Mouse (Mus musculus) liver, embryonic 15.5 days (tissue): ENCODE results near the gene Tmc7. TPM values are rescaled to one million over a fixed set of nuclear protein-coding genes. Genes with fewer than 3 reads are reported as not detected.

Source experiments
- ATAC-seq: fragments of 200-750 bp; cut with Nextera tagmentation; 2 replicates; pipeline ENCODE4 v1.8.0; 2017; ENCODE audit warnings: moderate number of reproducible peaks, mild to moderate bottlenecking, moderate library complexity; ENCODE audit not compliant: insufficient read depth
- H3K27ac ChIP-seq: fragments of 300-500 bp; sonication (generic); replicated peaks from 2 replicates; pipeline ENCODE4 v1.5.1; 2015; ENCODE audit warnings: mild to moderate bottlenecking, inconsistent platforms
- H3K27me3 ChIP-seq: fragments of 300-500 bp; sonication (generic); 2 replicates; pipeline ENCODE4 v1.6.1; 2015; ENCODE audit warnings: mild to moderate bottlenecking, inconsistent platforms
- H3K36me3 ChIP-seq: fragments of 300-500 bp; sonication (generic); replicated peaks from 2 replicates; pipeline ENCODE4 v1.6.1; 2015; ENCODE audit warnings: moderate library complexity, mild to moderate bottlenecking, inconsistent platforms
- H3K4me1 ChIP-seq: fragments of 300-500 bp; sonication (generic); replicated peaks from 2 replicates; pipeline ENCODE4 v1.6.1; 2015; ENCODE audit warnings: inconsistent platforms
- H3K4me2 ChIP-seq: fragments of 300-500 bp; sonication (generic); 2 replicates; pipeline ENCODE4 v1.6.1; 2015; ENCODE audit warnings: moderate library complexity, mild to moderate bottlenecking, inconsistent platforms
- H3K4me3 ChIP-seq: fragments of 300-500 bp; sonication (generic); replicated peaks from 2 replicates; pipeline ENCODE4 v1.5.1; 2015; ENCODE audit warnings: mild to moderate bottlenecking, inconsistent platforms
- H3K9ac ChIP-seq: fragments of 300-500 bp; sonication (generic); 2 replicates; pipeline ENCODE4 v1.6.1; 2015; ENCODE audit warnings: moderate library complexity, mild to moderate bottlenecking, inconsistent platforms
- H3K9me3 ChIP-seq: fragments of 300-500 bp; sonication (generic); replicated peaks from 2 replicates; pipeline ENCODE4 v1.6.1; 2016; ENCODE audit warnings: inconsistent platforms
- WGBS: fragments of 180-500 bp; shearing (Covaris S2); methylation state at CpG from one replicate; pipeline ENCODE4 v1.1.7; 2015; ENCODE audit warnings: mixed read lengths; ENCODE audit not compliant: insufficient replicate concordance; 5-methylcytosine and 5-hydroxymethylcytosine counted together
- polyA plus RNA-seq: library from polyadenylated mRNA; unstranded; fragments of >200 nt; fragmentation: Nextera tagmentation; extraction: Ambion mirVana; gene quantifications from 2 replicates; pipeline ENCODE4 v1.2.1, GENCODE M21; 2015

The Tmc7 gene
- polyA plus RNA-seq, 1 experiment from 2014 or later, result 0.28 TPM

DNA sequence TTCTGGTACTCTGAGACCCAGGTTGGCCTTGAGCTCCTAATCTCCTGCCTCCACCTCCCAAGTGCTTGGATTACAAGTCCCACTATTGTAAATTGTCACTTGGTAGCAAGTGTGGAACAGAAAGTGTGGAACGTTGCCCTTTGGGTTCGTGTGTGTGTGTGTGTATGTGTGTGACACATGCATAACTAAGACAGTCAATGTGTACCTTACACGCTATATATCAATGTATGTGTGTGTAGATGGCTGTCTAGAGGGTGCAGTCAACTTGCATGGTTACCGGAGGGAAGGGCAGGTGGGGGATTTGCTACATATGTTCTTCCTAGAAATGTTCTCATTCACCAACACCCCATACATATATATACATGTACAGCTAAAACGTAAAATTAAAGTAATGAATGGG is 390 bp upstream of the Tmc7 start:
- ATAC-seq, result no peak
- Histone ChIP-seq H3K4me1 (peaks cover 13% of the 10 kb centered on the region), H3K9me3 (no peaks in the 10 kb centered on the region), H3K27ac (no peak overlapping the region), H3K27me3 (peaks cover 26% of the 10 kb centered on the region), H3K4me3 (peak overlapping the region; percentile 54; the same call in 1 of the 2 replicates), H3K36me3 (no peaks in the 10 kb centered on the region), H3K4me2 (peak overlapping the region; percentile 83), H3K9ac (no peak overlapping the region)
- 55% methylated on average over 5 of the region's 5 CpGs for WGBS

DNA sequence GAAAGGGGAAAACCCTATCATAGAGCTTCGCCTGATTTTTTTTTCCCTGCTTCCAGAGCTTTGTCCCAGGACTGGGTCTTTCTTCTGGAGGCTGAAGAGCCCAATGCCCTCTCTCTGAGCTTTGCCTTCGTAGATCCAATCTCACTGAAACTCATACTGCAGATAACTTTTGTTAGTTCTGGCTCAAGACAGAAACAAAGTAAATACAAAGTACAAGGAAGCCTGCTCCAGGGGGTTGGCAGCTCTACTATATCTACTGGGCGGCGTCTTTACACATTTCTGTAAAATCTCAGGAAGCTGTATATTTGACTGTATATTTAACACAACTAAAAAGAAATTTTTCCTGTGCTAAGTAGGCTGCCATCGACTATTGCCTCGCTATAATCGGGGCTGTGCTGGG is 715 bp downstream of the Tmc7 start:
- Histone ChIP-seq H3K9ac (no peak overlapping the region), H3K4me2 (peak overlapping the region; percentile 83), H3K27me3 (peaks cover 26% of the 10 kb centered on the region), H3K4me3 (peak overlapping the region; percentile 54; the same call in 1 of the 2 replicates), H3K9me3 (no peaks in the 10 kb centered on the region), H3K27ac (no peak overlapping the region), H3K4me1 (peaks cover 13% of the 10 kb centered on the region), H3K36me3 (no peaks in the 10 kb centered on the region)
- no peak for ATAC-seq
- 24% methylated on average over 7 of the region's 7 CpGs for WGBS

DNA sequence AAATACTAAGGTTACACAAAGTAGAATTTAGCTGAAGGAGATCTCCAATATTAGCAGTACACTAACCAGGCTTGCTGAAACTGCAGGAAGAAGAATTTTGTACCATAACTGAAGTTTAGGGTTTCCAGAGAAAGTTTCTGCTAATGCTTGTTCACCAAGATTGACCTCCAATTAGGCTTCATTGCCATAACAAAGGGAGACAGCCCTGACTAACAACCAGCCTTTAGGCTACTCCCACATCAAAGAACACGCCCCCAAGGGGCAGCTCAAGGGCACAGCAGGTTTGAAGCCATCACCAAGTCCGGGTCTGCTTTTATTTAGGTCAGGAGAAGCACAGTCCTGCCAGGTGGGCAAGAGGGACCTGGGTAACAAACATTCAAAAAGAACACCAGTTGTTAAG is 4.6 kb downstream of the Tmc7 start:
- H3K9me3 ChIP-seq, result no peaks in the 10 kb centered on the region
- H3K4me2 ChIP-seq, result no peak overlapping the region
- WGBS, result 46% methylated on average over 2 of the region's 2 CpGs
- H3K4me1 ChIP-seq, result peaks cover 13% of the 10 kb centered on the region
- H3K9ac ChIP-seq, result no peak overlapping the region
- H3K27me3 ChIP-seq, result peaks cover 16% of the 10 kb centered on the region
- H3K36me3 ChIP-seq, result no peaks in the 10 kb centered on the region
- no peak overlapping the region for H3K4me3 ChIP-seq
- no peak for ATAC-seq
- no peak overlapping the region for H3K27ac ChIP-seq

DNA sequence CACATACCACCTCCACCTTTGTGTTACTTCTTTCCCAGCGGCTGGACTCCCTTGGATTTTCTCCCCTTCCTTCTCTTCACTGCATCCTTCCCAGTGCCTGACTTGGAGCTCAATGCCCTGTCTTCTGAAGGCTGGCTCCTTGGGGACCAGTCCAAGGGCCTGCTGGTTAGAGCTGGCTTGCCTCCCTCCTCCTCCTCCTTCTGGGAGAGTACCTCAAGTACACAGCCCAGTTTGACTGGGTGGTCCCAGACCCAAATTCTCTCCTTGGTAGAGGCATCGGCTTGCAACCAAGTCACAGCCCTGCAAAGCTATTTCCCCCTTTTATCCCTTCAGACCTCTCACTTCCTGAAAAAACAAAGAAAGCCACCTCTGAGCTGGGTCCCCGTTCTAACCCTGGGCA is 6.3 kb downstream of the Tmc7 start:
- Histone ChIP-seq H3K9ac (no peak overlapping the region), H3K9me3 (no peaks in the 10 kb centered on the region), H3K4me1 (no peaks in the 10 kb centered on the region), H3K4me3 (no peak overlapping the region), H3K27ac (no peak overlapping the region), H3K4me2 (no peak overlapping the region), H3K27me3 (no peaks in the 10 kb centered on the region), H3K36me3 (no peaks in the 10 kb centered on the region)
- 34% methylated on average over 3 of the region's 3 CpGs for WGBS
- no peak for ATAC-seq

DNA sequence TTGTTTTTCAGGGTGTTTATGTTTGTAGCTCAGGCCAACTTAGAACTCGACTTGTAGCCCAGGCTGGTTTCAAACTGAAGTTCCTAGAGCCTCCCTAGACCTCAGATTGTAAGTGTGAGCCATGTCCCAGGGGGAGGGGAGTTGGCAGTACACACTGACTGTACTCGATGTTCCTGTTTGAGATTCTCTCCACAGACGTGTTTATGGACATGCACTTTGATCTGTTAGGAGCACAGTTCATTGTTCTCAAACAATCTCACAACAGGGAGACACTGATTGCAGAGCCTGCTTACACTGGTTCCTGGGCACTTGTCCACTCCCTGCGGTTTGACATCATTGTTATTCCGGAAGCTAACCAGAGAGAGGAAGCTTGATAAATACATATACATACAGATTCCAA is 12.5 kb downstream of the Tmc7 start:
- 0 out of 2 replicates have a peak, but pooled peaks have one; percentile 22 for ATAC-seq
- Histone ChIP-seq H3K27me3 (no peaks in the 10 kb centered on the region), H3K27ac (no peak overlapping the region), H3K9ac (no peak overlapping the region), H3K4me3 (no peak overlapping the region), H3K4me2 (no peak overlapping the region), H3K9me3 (no peaks in the 10 kb centered on the region), H3K4me1 (no peaks in the 10 kb centered on the region), H3K36me3 (no peaks in the 10 kb centered on the region)
- WGBS, result 44% methylated on average over 5 of the region's 5 CpGs

DNA sequence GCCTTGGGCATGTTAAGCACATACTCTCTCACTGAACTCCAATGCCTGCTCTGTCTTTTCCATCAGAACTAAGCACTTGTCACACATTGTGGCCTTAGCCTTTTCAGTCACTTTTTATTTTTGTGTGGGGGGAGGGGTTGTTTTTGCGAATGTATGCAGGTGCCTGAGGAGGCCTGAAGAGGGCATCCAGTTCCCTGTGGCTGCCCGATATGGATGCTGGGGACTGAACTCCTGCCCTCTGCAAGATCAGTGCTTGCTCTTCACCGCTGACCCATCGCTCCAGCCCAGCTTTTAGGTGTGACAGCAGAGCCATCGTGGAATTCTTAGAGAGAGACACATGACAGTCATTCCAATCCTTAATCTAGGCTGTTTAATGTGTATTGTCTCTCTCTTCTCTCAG is 13.2 kb downstream of the Tmc7 start:
- no peak overlapping the region for H3K4me2 ChIP-seq
- no peak overlapping the region for H3K27ac ChIP-seq
- H3K9ac ChIP-seq, result no peak overlapping the region
- H3K36me3 ChIP-seq, result no peaks in the 10 kb centered on the region
- no peaks in the 10 kb centered on the region for H3K4me1 ChIP-seq
- no peaks in the 10 kb centered on the region for H3K9me3 ChIP-seq
- WGBS, result 47% methylated on average over 5 of the region's 5 CpGs
- no peaks in the 10 kb centered on the region for H3K27me3 ChIP-seq
- no peak for ATAC-seq
- H3K4me3 ChIP-seq, result no peak overlapping the region

DNA sequence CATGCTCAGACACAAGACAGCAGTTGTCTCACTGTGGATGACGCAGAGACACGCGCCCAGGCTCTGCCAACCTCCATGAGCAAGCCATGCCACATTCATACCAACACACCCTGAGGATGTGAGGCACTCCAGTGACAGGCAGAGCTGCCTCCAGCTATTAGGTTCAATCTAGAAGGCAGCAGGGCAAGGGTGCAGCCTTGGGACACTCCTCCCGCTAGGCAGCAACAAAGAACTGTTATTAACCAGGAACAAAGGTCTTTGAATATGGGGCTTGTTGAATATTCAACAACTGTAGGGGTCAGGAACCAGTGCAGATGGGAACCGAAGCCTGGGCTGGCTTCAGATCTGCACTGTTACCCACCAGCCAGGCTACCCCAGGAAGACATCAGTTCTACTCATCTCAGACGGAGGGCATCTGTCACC is 15.4 kb downstream of the Tmc7 start:
- Histone ChIP-seq H3K9me3 (no peaks in the 10 kb centered on the region), H3K4me3 (no peak overlapping the region), H3K9ac (no peak overlapping the region), H3K27me3 (no peaks in the 10 kb centered on the region), H3K27ac (no peak overlapping the region), H3K4me1 (no peaks in the 10 kb centered on the region), H3K36me3 (no peaks in the 10 kb centered on the region), H3K4me2 (no peak overlapping the region)
- WGBS, result 69% methylated on average over 6 of the region's 6 CpGs
- ATAC-seq, result no peak

DNA sequence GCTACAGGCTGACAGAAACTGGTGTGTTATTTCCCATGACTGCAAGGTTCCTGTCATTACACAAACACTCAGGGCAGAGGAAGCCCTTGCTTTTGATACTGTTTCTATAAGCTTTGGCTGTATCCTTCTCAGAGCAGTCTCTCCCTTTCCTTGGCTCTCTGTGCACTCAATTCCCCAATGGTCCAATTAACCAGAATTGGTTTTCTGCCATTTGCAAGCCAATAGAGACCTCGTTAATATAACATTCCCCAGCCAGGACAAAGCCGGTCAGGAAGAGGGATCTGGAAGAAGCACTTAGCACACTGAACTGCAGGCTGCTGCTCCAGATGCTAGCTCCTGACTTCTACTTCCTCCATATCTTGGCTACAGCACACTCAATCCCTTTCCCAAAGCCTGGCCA is 30.2 kb downstream of the Tmc7 start:
- H3K9me3 ChIP-seq, result no peaks in the 10 kb centered on the region
- H3K4me3 ChIP-seq, result no peak overlapping the region
- H3K27ac ChIP-seq, result no peak overlapping the region
- ATAC-seq, result no peak
- H3K4me1 ChIP-seq, result no peaks in the 10 kb centered on the region
- H3K27me3 ChIP-seq, result no peaks in the 10 kb centered on the region
- H3K36me3 ChIP-seq, result no peaks in the 10 kb centered on the region
- 68% methylated on average over 2 of the region's 2 CpGs for WGBS
- H3K9ac ChIP-seq, result no peak overlapping the region
- no peak overlapping the region for H3K4me2 ChIP-seq

DNA sequence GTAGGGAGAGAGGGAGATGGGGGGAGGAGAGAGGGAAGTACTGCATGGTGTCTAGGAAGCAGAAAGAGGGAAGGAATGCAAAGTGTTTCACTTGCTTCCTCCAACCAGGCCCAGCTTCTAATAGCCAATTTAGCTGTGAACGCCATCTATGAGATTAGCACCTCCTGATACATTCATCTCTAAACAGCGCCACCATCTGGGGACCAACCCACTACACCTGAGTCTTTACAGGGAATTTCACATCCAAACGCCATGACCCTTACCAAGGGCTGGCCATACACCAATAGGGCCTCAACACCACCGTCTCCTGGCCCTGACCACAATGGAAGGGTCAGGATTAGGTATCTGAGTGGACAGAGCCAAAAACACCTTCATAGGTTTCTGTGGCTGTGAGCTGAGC is 30.7 kb downstream of the Tmc7 start:
- Histone ChIP-seq H3K27ac (no peak overlapping the region), H3K4me3 (no peak overlapping the region), H3K9me3 (no peaks in the 10 kb centered on the region), H3K27me3 (no peaks in the 10 kb centered on the region), H3K9ac (no peak overlapping the region), H3K36me3 (no peaks in the 10 kb centered on the region), H3K4me1 (no peaks in the 10 kb centered on the region), H3K4me2 (no peak overlapping the region)
- ATAC-seq, result no peak
- 58% methylated on average over 4 of the region's 4 CpGs for WGBS

DNA sequence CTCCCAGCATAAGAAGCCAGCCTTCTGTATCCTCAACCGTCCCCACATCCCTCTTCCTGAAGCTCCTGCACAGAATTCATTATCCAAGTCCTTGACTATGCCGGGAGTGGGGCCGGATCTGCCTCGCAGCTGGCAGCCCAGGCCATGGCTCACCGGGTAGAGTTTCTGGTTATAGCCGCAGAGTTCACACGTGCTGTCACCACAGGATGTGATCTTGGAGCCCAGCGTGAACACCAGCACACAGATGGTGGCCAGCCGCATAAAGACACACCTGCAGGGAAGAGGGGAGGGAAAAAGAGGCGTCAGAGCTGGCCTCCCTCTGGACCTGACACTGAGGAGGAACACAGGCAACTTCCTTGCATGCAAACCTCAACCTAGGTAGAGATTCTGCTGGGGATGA is 37.1 kb downstream of the Tmc7 start:
- H3K27ac ChIP-seq, result no peak overlapping the region
- H3K9me3 ChIP-seq, result no peaks in the 10 kb centered on the region
- H3K4me3 ChIP-seq, result no peak overlapping the region
- no peak overlapping the region for H3K9ac ChIP-seq
- H3K36me3 ChIP-seq, result no peaks in the 10 kb centered on the region
- H3K27me3 ChIP-seq, result no peaks in the 10 kb centered on the region
- 67% methylated on average over 10 of the region's 10 CpGs for WGBS
- no peaks in the 10 kb centered on the region for H3K4me1 ChIP-seq
- H3K4me2 ChIP-seq, result no peak overlapping the region
- no peak for ATAC-seq

DNA sequence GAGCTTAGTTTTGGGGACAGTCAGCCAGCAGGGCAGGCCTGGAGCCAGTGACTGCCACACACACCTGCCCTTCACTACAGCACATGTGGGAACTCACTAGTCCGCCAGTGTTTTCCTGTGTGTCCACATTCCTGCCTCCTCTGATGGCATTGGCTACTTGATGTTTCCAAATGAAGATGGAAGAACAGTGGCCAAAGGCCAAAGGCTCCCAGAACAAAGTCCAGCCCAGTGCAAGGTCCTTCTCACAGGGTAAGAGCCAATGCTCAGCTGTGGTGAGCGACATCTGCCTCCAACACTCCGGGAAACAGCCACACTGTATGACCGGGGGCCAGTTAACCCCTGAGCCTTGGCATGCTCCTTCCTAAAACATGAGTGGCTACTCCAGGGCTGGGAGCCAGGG is 40.4 kb downstream of the Tmc7 start:
- Histone ChIP-seq H3K27ac (no peak overlapping the region), H3K4me3 (no peak overlapping the region), H3K4me2 (no peak overlapping the region), H3K9me3 (no peaks in the 10 kb centered on the region), H3K36me3 (no peaks in the 10 kb centered on the region), H3K9ac (no peak overlapping the region), H3K4me1 (no peaks in the 10 kb centered on the region), H3K27me3 (no peaks in the 10 kb centered on the region)
- no peak for ATAC-seq
- 73% methylated on average over 4 of the region's 4 CpGs for WGBS

DNA sequence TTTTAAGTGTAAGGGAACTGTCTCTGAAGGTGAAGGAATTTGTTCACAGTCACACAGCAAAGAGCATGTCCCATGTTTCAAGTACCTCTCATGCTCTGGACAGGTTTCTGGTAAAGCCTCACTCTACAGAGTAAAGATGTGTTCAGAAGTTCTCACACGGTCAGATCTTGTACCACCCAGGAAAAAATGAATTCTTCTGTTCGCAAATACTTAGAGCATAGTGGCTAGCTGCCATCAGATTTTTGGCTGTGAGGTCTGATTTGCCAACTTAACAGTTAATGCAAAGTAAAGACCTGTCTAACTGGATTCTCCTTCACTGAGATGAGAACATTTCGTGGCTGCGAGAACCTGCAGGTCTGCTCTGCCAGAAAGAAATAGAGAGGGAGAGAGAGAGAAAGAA is 49.5 kb downstream of the Tmc7 start:
- Histone ChIP-seq H3K4me2 (no peak overlapping the region), H3K9me3 (no peaks in the 10 kb centered on the region), H3K36me3 (no peaks in the 10 kb centered on the region), H3K27ac (no peak overlapping the region), H3K4me3 (no peak overlapping the region), H3K9ac (no peak overlapping the region), H3K4me1 (peaks cover 17% of the 10 kb centered on the region), H3K27me3 (no peaks in the 10 kb centered on the region)
- WGBS, result 78% methylated on average over 4 of the region's 4 CpGs
- no peak for ATAC-seq
